Mouse (Mus musculus) lung, postnatal 36 days (tissue): ENCODE results near the gene Pomgnt1.
A peak's percentile ranks its signal among the peaks of the same experiment; 100 is the strongest.

Experiments used
- DNase-seq: peaks from one replicate; pipeline ENCODE4 v3.0.0; 2022; ENCODE audit warnings: mixed read lengths

The Pomgnt1 gene

GRCm38 (mm10) chr4:116123602-116124519, at the start of gene Pomgnt1, which contains the start of gene Rad54l:
Gene Pomgnt1, plus strand, starts transcription at chr4:116123840.
Gene Rad54l, minus strand, starts transcription at chr4:116123690.
- DNase-seq: peak; percentile 93

GRCm38 (mm10) chr4:116074145-116074675, 49.4 kb upstream of the Pomgnt1 start:
- DNase-seq: peak; percentile 38

- DNase-seq: peak; percentile 96
Observed at GRCm38 (mm10) chr4:116074861-116075620, 48.6 kb upstream of the Pomgnt1 start, which contains the start of the genes Uqcrh and Lrrc41. Gene Uqcrh, minus strand, starts transcription at chr4:116075071. Gene Lrrc41, plus strand, starts transcription at chr4:116075269.

GRCm38 (mm10) chr4:116075631-116076368, 47.8 kb upstream of the Pomgnt1 start:
- peak; percentile 71 for DNase-seq

GRCm38 (mm10) chr4:116076369-116077231, 47.0 kb upstream of the Pomgnt1 start:
- peak; percentile 24 for DNase-seq

GRCm38 (mm10) chr4:116077240-116078095, 46.2 kb upstream of the Pomgnt1 start:
- no peak for DNase-seq

- no peak for DNase-seq
Observed at GRCm38 (mm10) chr4:116088510-116089249, 35.0 kb upstream of the Pomgnt1 start.

- no peak for DNase-seq
Observed at GRCm38 (mm10) chr4:116096291-116096690, 27.3 kb upstream of the Pomgnt1 start.

- no peak for DNase-seq
Observed at GRCm38 (mm10) chr4:116097211-116097610, 26.4 kb upstream of the Pomgnt1 start.

- DNase-seq: no peak
Observed at GRCm38 (mm10) chr4:116100959-116101358, 22.7 kb upstream of the Pomgnt1 start.

GRCm38 (mm10) chr4:116105278-116105677, 18.4 kb upstream of the Pomgnt1 start:
- DNase-seq: no peak

GRCm38 (mm10) chr4:116110695-116111094, 12.9 kb upstream of the Pomgnt1 start:
- DNase-seq: no peak

GRCm38 (mm10) chr4:116111486-116111885, 12.2 kb upstream of the Pomgnt1 start:
- no peak for DNase-seq

GRCm38 (mm10) chr4:116122762-116123161, 878 bp upstream of the Pomgnt1 start:
- no peak for DNase-seq

GRCm38 (mm10) chr4:116125803-116126386, 2.3 kb downstream of the Pomgnt1 start:
- no peak for DNase-seq

GRCm38 (mm10) chr4:116127956-116128355, 4.3 kb downstream of the Pomgnt1 start:
- no peak for DNase-seq

- no peak for DNase-seq
Observed at GRCm38 (mm10) chr4:116133126-116133525, 9.5 kb downstream of the Pomgnt1 start.

GRCm38 (mm10) chr4:116134990-116135389, 11.3 kb downstream of the Pomgnt1 start:
- peak; percentile 34 for DNase-seq

GRCm38 (mm10) chr4:116137421-116137996, 13.9 kb downstream of the Pomgnt1 start:
- no peak for DNase-seq
